Mouse (Mus musculus) hematopoietic multipotent progenitor cell, adult 10-12 weeks (in vitro differentiated cells): Measurements from ENCODE around the gene Pld6. TPM values are rescaled to one million over a fixed set of nuclear protein-coding genes. Genes with fewer than 3 reads are reported as not detected.

ENCODE experiments used
- polyA plus RNA-seq: library from polyadenylated mRNA; stranded (reverse); fragments of >175 nt; gene quantifications from 2 replicates; pipeline ENCODE4 v1.2.3, GENCODE M21; 2012; ENCODE audit warnings: low replicate concordance

The Pld6 gene
- 0.10 and 0.17 TPM in 2 replicates for polyA plus RNA-seq

DNA sequence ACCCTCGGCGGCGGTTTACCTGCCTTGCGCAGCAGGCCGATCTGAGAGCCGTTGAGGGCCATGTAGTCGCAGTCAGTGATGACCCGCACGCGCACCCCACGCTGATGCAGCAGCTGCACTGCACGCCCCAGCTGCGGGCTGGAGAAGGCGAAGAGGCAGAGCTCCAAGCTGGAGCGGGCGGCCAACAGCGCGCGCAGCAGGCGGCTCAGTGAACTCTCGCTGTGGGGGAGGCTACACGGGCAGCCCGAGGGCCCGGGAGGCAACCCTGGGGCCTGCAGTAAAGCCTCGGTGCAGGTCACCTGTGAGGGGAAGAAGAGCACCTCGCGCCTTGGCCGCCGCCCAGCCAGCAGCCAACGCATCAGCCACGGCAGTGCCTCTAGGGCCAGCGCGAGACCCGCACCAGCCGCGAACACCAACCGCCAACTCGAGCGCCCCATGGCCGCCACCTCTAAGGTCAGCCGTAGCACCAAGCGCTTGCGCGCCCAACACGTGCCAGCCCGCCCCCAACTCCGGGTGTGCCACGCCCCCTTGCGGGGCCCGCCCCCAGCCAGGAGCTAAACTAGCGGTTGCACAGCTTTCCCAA lies at the start of gene Pld6:
Gene Pld6, minus strand, starts transcription at position 447 of the 583 bp plus-strand sequence.

DNA sequence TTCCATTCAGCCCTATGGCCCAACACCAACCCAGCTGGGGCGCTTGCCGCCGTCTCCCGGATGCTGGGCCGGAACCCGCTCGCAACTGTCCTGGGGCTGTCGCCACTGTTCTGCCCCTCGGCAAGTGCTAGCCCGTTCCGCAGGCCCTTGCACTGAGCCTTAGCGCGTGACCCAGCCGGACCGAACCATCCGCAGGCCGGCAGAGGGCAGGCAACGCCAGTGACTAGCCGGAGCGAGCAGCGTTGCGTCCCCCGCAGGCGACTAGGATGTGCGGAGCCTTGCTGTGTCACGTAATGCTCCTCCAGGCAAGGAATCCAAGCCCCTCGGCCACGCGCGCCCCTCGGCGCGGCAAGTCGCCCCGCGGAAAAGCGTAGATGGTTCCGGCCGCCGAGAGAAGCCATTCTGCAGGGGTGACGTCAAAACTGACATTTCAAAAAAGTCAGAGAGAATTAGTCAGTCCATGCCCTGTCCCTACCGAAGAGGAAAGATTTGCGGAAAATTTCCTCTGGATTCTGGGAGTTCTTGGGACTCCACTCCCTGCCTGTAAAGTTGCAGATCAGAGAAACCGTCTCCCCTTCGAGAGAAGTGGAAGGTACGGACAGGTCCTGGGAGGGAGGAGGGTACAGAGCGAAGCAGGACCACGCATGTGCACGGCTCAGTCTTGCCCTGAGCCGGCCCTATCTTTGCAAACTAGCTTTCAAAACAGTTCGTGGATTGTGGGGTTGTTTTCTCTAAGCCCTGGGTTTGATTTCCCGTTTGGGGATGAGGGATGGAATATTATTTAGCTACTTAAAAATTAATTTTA lies 22.4 kb upstream of the Pld6 start, which contains the start of gene Flcn:
Gene Flcn, minus strand, starts transcription at position 347 of the 805 bp plus-strand sequence.

Other genes with a start within 250 kb of the Pld6 start
- 2.5 and 4.4 TPM in 2 replicates for gene Nlrp3, start 246.1 kb downstream of the Pld6 start, polyA plus RNA-seq
- gene Olfr222, start 211.4 kb downstream of the Pld6 start, polyA plus RNA-seq, result not detected in 2 replicates
- gene Olfr223, start 194.4 kb downstream of the Pld6 start, polyA plus RNA-seq, result not detected in 2 replicates
- gene Mprip, start 126.3 kb downstream of the Pld6 start, polyA plus RNA-seq, result 41.2 and 67.7 TPM in 2 replicates
- gene Flcn, start 22.4 kb upstream of the Pld6 start, polyA plus RNA-seq, result 21.5 and 55.5 TPM in 2 replicates
- 8.8 and 13.7 TPM in 2 replicates for gene Nt5m, start 51.8 kb upstream of the Pld6 start, polyA plus RNA-seq
- 11.0 and 14.2 TPM in 2 replicates for gene Cops3, start 52.2 kb upstream of the Pld6 start, polyA plus RNA-seq
- gene Med9, start 160.6 kb upstream of the Pld6 start, polyA plus RNA-seq, result 18.5 and 30.9 TPM in 2 replicates
- gene Rasd1, start 177.3 kb upstream of the Pld6 start, polyA plus RNA-seq, result 0.07 and 0.11 TPM in 2 replicates